Mouse (Mus musculus) kidney, adult 2 months (tissue): Measurements from ENCODE around the gene Rasgrp3.

Source experiments
- CTCF ChIP-seq: fragments of 200-500 bp; conservative IDR thresholded peaks from 2 replicates; pipeline ENCODE4 v1.5.1; 2011; ENCODE audit warnings: low read depth, mild to moderate bottlenecking, control low read depth, low read length, moderate library complexity, mixed read lengths; ENCODE audit not compliant: insufficient read depth, insufficient read length
- POLR2A ChIP-seq: fragments of 200-500 bp; IDR thresholded peaks from one replicate; pipeline ENCODE4 v1.6.1; 2011; ENCODE audit warnings: low read depth, low read length, control low read depth

- TF ChIP-seq CTCF (no peak), POLR2A (no peak)
Measured at GRCm38 (mm10) chr17:75472379-75472778, 36.7 kb downstream of the Rasgrp3 start.
